Mouse (Mus musculus) midbrain, embryonic 12.5 days (tissue): ENCODE data around the gene Tshz2. TPM values are rescaled to one million over a fixed set of nuclear protein-coding genes. Genes with fewer than 3 reads are reported as not detected.

Source experiments
- ATAC-seq: fragments of 200-750 bp; cut with Nextera tagmentation; 2 replicates; pipeline ENCODE4 v1.8.0; 2017; ENCODE audit warnings: low read depth, moderate TSS enrichment, moderate library complexity; ENCODE audit not compliant: low FRiP score
- H3K27ac ChIP-seq: fragments of 300-500 bp; sonication (generic); replicated peaks from 2 replicates; pipeline ENCODE4 v1.5.1; 2016; ENCODE audit warnings: mild to moderate bottlenecking
- H3K27me3 ChIP-seq: fragments of 300-500 bp; sonication (generic); 2 replicates; pipeline ENCODE4 v1.6.1; 2016; ENCODE audit warnings: mild to moderate bottlenecking
- H3K36me3 ChIP-seq: fragments of 300-500 bp; sonication (generic); 2 replicates; pipeline ENCODE4 v1.6.1; 2016
- H3K4me1 ChIP-seq: fragments of 300-500 bp; sonication (generic); 2 replicates; pipeline ENCODE4 v1.6.1; 2016
- H3K4me2 ChIP-seq: fragments of 300-500 bp; sonication (generic); replicated peaks from 2 replicates; pipeline ENCODE4 v1.6.1; 2016; ENCODE audit warnings: mild to moderate bottlenecking, moderate library complexity
- H3K4me3 ChIP-seq: fragments of 300-500 bp; sonication (generic); 2 replicates; pipeline ENCODE4 v1.5.1; 2016; ENCODE audit warnings: mild to moderate bottlenecking
- H3K9ac ChIP-seq: fragments of 300-500 bp; sonication (generic); replicated peaks from 2 replicates; pipeline ENCODE4 v1.6.1; 2016; ENCODE audit warnings: mild to moderate bottlenecking, moderate library complexity
- H3K9me3 ChIP-seq: fragments of 300-500 bp; sonication (generic); 2 replicates; pipeline ENCODE4 v1.6.1; 2016; ENCODE audit warnings: mild to moderate bottlenecking
- WGBS: fragments of 180-500 bp; shearing (Covaris S2); methylation state at CpG from one replicate; pipeline ENCODE4 v1.1.7; 2016; 5-methylcytosine and 5-hydroxymethylcytosine counted together
- polyA plus RNA-seq: library from polyadenylated mRNA; unstranded; fragments of >200 nt; fragmentation: Nextera tagmentation; extraction: Ambion mirVana; gene quantifications from 2 replicates; pipeline ENCODE4 v1.2.1, GENCODE M21; 2016

Gene Tshz2
- polyA plus RNA-seq, 1 experiment from 2014 or later = 6.0 TPM

DNA sequence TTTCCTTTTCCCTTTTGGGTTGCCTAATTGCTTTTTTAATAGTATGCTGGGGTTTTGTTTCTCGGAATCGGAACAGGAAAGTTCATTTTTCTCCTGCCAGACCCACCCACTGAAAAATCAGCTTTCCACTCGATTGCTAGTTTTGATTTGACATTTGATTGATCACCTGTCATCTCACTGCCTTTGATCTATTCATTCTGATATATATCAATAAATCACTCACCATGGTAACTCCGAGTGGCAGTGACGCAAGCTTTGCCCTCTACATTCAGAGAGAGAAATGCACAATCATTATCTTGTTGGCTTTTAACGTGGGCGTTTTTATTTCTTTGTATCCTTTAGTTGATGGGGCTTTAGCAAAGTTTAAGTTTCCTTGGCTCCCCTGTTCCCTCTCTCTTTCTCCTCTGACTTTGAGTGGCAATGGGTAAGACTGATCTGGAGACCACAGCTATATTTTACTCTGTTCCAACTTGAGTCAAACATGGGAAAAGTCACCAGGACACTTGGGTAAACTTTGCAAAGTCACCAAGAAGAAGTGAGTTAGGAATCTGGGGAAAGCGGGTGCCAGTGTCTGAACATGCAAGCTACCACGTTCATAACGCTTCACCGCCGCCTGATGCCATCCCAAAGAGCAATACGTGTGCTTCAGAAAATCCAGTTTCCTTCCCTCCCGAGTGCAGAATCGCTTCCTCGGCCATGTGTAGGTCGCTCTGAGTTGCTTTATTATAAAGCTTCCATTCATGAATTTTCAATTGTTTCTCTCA, 2.0 kb downstream of the Tshz2 start:
- Histone ChIP-seq H3K4me1 (peaks cover 4% of the 10 kb centered on the region; the same call in 1 of the 2 replicates), H3K4me3 (peak overlapping the region; percentile 63; the same call in 1 of the 2 replicates), H3K4me2 (peak overlapping the region; percentile 99), H3K9me3 (no peaks in the 10 kb centered on the region), H3K27ac (no peak overlapping the region), H3K36me3 (no peaks in the 10 kb centered on the region), H3K9ac (no peak overlapping the region), H3K27me3 (peaks cover 12% of the 10 kb centered on the region; the same call in 1 of the 2 replicates)
- 63% methylated on average over 17 of the region's 17 CpGs for WGBS
- ATAC-seq = no peak

DNA sequence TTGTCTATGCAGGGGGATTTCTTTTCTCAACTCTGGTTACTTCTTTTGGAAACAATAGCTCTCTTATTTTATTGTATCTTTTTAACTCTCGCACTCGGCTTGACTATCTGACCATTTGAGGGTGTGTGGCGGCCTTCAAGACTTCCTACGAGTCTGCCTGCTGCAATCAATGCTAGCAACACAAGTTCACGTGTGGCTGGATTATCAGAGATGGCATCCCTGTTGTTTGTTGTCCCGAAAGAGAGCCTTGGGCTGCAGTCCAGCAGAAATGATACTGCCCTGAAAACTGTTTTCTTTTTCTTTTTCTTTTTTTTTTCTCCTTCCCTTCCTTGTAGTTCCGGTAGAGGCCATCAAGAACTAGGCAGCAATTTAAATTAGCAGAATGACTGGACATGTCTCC, 2.6 kb downstream of the Tshz2 start:
- ATAC-seq = no peak
- no peak overlapping the region for H3K4me3 ChIP-seq
- no peak overlapping the region for H3K9ac ChIP-seq
- H3K27ac ChIP-seq = no peak overlapping the region
- H3K4me2 ChIP-seq = peak overlapping the region; percentile 99; the same call in 1 of the 2 replicates
- no peaks in the 10 kb centered on the region for H3K9me3 ChIP-seq
- no peaks in the 10 kb centered on the region for H3K36me3 ChIP-seq
- peaks cover 12% of the 10 kb centered on the region; the same call in 1 of the 2 replicates for H3K27me3 ChIP-seq
- H3K4me1 ChIP-seq = peaks cover 4% of the 10 kb centered on the region; the same call in 1 of the 2 replicates
- WGBS = 60% methylated on average over 7 of the region's 7 CpGs

DNA sequence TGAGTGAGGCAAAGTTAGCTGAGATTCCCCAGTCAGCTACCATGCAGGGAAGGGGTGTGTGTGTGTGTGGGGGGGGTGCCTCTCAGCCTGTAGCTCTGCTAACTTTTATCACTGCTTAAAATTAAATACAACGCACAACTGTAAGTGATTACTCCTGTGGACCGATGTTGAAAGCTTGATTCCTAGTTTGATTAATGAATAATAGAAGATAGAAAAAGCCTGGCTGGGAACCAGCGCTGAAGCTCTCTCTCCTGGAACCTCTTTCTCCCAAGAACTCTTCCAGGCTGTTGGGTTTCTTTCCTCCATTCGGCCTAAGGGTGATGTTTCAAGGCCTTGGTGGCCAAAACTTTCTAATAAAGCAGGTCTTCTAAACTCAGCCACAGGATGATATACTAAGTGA, 3.6 kb downstream of the Tshz2 start:
- Histone ChIP-seq H3K4me2 (no peak overlapping the region), H3K36me3 (no peaks in the 10 kb centered on the region), H3K9me3 (no peaks in the 10 kb centered on the region), H3K27me3 (peaks cover 12% of the 10 kb centered on the region; the same call in 1 of the 2 replicates), H3K4me1 (peaks cover 4% of the 10 kb centered on the region; the same call in 1 of the 2 replicates), H3K27ac (no peak overlapping the region), H3K4me3 (no peak overlapping the region), H3K9ac (no peak overlapping the region)
- no peak for ATAC-seq
- WGBS = 90% methylated on average over 4 of the region's 4 CpGs

DNA sequence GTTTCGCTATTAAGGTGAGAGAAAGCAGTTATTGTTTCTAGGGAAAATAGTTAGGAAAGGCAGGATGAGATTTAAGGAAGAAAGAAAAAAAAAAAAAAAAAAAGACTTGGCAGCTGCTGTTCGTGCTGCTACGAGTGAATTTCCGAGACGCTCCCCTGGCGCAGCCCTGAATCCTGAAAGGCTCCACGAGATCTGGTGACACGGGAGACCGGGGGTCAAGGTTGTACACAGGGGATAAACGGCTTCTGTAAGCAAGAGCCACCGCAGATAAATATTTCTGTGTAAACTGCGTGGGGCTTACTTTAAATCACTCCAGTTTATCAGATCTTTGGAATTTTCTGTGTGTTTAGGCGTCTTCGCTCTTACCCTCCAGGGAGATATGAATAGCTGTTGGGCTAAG, 8.7 kb downstream of the Tshz2 start:
- Histone ChIP-seq H3K9me3 (no peaks in the 10 kb centered on the region), H3K27me3 (peaks cover 5% of the 10 kb centered on the region; the same call in 1 of the 2 replicates), H3K36me3 (no peaks in the 10 kb centered on the region), H3K27ac (no peak overlapping the region), H3K4me2 (no peak overlapping the region), H3K4me1 (peaks cover 3% of the 10 kb centered on the region; the same call in 1 of the 2 replicates), H3K9ac (no peak overlapping the region), H3K4me3 (no peak overlapping the region)
- ATAC-seq = no peak
- WGBS = 65% methylated on average over 14 of the region's 14 CpGs

DNA sequence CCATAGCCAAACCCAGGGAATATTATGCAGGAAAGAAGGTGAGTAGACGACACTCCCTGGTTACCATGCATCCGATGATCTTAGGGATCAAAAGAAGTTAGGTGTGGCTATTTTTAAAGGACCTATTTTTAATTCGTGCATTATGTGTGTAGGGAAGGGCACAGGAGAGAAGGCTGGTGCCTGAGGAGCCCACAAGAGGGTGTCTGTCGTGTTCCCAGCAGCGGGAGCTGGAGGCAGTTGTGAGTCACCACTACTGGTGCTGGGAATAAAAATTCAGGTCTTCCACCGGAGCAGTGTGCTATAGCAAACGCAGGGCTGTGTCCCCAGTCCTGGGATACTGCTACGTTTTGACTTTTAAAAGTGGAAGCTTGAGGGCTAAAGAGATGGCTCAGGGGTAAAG, 9.6 kb downstream of the Tshz2 start:
- 85% methylated on average over 8 of the region's 8 CpGs for WGBS
- H3K27me3 ChIP-seq = peaks cover 5% of the 10 kb centered on the region; the same call in 1 of the 2 replicates
- ATAC-seq = no peak
- H3K4me1 ChIP-seq = peaks cover 3% of the 10 kb centered on the region; the same call in 1 of the 2 replicates
- H3K27ac ChIP-seq = no peak overlapping the region
- H3K4me2 ChIP-seq = no peak overlapping the region
- no peaks in the 10 kb centered on the region for H3K36me3 ChIP-seq
- no peak overlapping the region for H3K4me3 ChIP-seq
- H3K9ac ChIP-seq = no peak overlapping the region
- H3K9me3 ChIP-seq = no peaks in the 10 kb centered on the region

DNA sequence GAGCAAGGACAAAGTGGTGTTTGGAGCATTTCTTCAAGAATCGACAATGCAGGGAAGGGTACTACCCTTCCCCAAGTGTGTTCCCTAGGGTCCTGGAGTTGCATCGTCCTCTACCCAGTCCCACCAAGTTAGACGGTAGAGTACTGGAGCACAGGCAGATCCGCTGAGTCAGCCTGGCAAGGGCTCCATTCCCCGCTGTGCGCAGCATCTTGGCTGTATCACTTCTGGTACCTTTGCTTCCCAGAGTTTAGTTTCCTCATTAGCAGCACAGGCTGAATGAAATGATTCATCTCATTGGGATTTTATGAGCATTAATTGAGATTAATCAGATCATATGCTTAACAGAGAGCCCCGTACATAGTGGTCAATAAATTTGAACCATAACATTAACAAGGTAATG, 14.3 kb downstream of the Tshz2 start:
- no peak for ATAC-seq
- Histone ChIP-seq H3K4me2 (no peak overlapping the region), H3K36me3 (no peaks in the 10 kb centered on the region), H3K9me3 (no peaks in the 10 kb centered on the region), H3K4me3 (no peak overlapping the region), H3K9ac (no peak overlapping the region), H3K27me3 (peaks cover 5% of the 10 kb centered on the region; the same call in 1 of the 2 replicates), H3K27ac (no peak overlapping the region), H3K4me1 (no peaks in the 10 kb centered on the region)
- whole genome bisulfite sequencing = 91% methylated on average over 7 of the region's 7 CpGs

DNA sequence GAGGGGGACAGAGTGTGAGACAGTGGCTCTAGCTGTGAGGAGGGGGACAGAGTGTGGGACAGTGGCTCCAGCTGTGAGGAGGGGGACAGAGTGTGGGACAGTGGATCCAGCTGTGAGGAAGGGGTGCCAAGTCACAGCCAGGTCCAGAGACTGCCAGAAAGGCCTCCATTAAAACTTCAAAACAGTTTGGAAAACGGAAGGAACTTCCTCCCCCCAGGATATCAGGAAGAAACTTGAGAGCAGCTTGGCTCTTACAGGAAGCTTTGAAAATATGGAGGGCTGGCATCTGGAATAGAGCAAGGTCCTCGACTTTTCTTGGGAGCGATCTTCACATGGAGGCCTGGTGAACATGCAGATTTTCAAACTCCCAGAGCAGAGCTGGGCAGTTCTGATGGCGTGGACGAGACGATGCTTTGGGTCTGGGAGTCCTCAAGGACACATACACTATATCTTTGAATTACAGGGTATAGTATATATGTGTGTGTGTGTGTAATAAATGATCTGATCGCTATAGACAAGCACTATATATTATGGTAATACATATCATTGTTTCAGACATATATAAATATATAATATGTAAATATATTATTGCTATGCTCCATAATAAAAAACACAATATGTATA, 16.6 kb downstream of the Tshz2 start:
- Histone ChIP-seq H3K9me3 (no peaks in the 10 kb centered on the region), H3K4me3 (no peak overlapping the region), H3K4me1 (no peaks in the 10 kb centered on the region), H3K27ac (no peak overlapping the region), H3K9ac (no peak overlapping the region), H3K36me3 (no peaks in the 10 kb centered on the region), H3K4me2 (no peak overlapping the region), H3K27me3 (peaks cover 3% of the 10 kb centered on the region; the same call in 1 of the 2 replicates)
- no peak for ATAC-seq
- 76% methylated on average over 7 of the region's 7 CpGs for WGBS

DNA sequence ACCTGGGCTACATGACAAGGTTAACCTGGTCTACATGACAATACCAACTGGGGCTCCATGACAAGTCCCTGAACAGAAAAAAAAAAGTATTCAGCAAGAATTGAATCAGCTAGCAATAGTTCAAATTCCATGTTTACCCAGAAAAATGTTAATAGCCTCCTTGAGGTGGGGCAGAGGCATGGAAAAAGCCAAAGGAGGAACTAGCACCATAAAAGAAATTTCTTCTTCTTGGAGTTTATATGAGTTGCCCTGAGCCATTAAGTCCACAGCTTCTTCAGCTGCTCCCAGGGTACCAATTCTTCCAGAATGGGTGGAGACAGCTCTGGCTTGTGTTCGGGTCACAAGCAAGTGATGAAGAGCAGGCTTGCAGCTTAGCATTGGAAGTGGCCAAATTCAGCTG, 20.5 kb downstream of the Tshz2 start:
- 97% methylated on average over 1 of the region's 1 CpGs for WGBS
- Histone ChIP-seq H3K4me2 (no peak overlapping the region), H3K9me3 (no peaks in the 10 kb centered on the region), H3K36me3 (no peaks in the 10 kb centered on the region), H3K27ac (no peak overlapping the region), H3K9ac (no peak overlapping the region), H3K27me3 (no peaks in the 10 kb centered on the region), H3K4me3 (no peak overlapping the region), H3K4me1 (no peaks in the 10 kb centered on the region)
- ATAC-seq = no peak

DNA sequence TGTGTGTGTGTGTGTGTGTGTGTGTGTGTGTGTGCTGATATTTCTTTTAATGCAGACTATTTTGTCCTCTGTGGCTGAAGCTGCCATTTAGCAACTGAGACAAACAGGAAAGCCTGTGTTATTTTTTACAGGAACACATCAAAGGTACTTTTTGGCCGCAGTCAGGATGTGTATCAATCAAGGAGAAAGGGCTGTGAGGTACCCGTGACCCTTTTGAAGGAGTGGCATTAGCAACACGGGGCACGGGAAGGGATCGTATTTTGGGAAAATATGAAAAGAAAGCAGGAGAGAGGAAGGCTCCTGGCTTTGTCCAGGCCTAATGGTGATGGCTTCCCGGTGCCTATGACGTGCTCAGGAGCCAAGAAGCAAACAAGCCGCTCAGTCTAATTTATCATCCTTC, 31.0 kb downstream of the Tshz2 start:
- no peak overlapping the region for H3K27ac ChIP-seq
- H3K4me2 ChIP-seq = no peak overlapping the region
- no peaks in the 10 kb centered on the region for H3K9me3 ChIP-seq
- no peak overlapping the region for H3K9ac ChIP-seq
- H3K36me3 ChIP-seq = no peaks in the 10 kb centered on the region
- 77% methylated on average over 8 of the region's 8 CpGs for WGBS
- peaks cover 24% of the 10 kb centered on the region for H3K4me1 ChIP-seq
- no peak overlapping the region for H3K4me3 ChIP-seq
- H3K27me3 ChIP-seq = no peaks in the 10 kb centered on the region
- no peak for ATAC-seq

DNA sequence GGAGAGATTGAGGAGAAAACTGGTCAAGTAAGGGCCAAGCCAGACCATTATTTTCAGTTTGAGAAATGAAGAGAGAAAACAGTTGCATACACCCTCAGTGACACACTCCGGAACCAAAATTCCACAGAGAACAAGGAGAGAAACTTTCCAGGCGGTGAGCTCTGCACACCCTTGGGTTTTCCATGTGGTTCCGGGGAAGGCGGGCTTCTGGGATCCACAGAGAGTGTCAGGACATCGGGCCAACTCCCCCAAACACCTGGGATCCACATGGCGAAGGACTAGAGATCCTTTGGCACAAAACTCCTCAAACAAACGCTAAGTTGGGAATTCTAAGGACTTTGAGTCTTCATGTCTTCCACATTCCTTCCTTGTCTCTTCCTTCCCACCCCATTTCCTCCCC, 38.5 kb downstream of the Tshz2 start:
- Histone ChIP-seq H3K9me3 (no peaks in the 10 kb centered on the region), H3K4me3 (no peak overlapping the region), H3K27me3 (no peaks in the 10 kb centered on the region), H3K4me2 (no peak overlapping the region), H3K9ac (no peak overlapping the region), H3K4me1 (peaks cover 15% of the 10 kb centered on the region), H3K36me3 (no peaks in the 10 kb centered on the region), H3K27ac (no peak overlapping the region)
- ATAC-seq = no peak
- 92% methylated on average over 7 of the region's 7 CpGs for WGBS

DNA sequence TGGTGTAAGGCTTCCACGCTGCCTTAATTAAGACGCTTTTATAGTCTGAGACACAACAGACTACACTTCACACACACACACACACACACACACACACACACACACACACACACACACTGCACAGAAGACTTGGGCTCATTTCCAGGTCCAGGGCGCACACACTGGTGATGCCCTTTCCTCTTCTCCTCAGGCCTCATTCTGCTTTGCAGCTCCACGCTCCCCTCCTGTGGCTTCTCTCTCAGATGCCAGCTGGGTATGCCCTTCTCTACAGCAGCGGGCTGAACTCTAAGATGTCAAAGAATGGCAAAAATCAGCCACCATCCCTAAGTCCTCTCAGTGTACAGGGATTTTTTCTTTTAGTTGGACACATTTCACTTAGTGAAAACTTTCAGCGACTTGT, 41.0 kb downstream of the Tshz2 start:
- no peak overlapping the region for H3K27ac ChIP-seq
- 0 out of 2 replicates have a peak, but pooled peaks cover 7% of the 10 kb centered on the region for H3K4me1 ChIP-seq
- no peaks in the 10 kb centered on the region for H3K9me3 ChIP-seq
- no peaks in the 10 kb centered on the region for H3K36me3 ChIP-seq
- no peak overlapping the region for H3K4me3 ChIP-seq
- H3K27me3 ChIP-seq = no peaks in the 10 kb centered on the region
- H3K9ac ChIP-seq = no peak overlapping the region
- H3K4me2 ChIP-seq = no peak overlapping the region
- no peak for ATAC-seq
- 89% methylated on average over 6 of the region's 6 CpGs for WGBS

DNA sequence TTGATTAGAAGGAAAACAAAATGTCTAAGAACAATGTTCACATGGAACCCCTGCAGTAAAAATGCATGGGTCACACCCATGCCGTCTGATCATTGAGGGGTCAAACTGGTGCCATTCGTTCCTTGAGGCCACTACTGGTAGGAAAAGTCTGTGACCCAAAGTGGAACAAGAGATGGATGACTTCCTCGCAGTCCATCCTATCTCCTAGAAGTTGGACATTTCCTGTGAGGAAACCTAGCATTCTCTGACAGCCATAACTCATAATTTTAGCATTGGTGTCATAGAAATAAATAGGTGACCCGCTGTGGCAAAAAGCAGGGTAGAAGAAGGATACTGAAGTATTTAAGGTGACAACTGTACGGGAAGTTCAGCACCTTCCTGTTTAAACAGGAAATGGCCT, 41.4 kb downstream of the Tshz2 start:
- no peak overlapping the region for H3K27ac ChIP-seq
- H3K27me3 ChIP-seq = no peaks in the 10 kb centered on the region
- H3K9ac ChIP-seq = no peak overlapping the region
- 87% methylated on average over 5 of the region's 5 CpGs for WGBS
- no peaks in the 10 kb centered on the region for H3K36me3 ChIP-seq
- no peak for ATAC-seq
- no peaks in the 10 kb centered on the region for H3K9me3 ChIP-seq
- no peak overlapping the region for H3K4me3 ChIP-seq
- H3K4me2 ChIP-seq = no peak overlapping the region
- H3K4me1 ChIP-seq = 0 out of 2 replicates have a peak, but pooled peaks cover 7% of the 10 kb centered on the region
